In genomic region chr2:36148876-36149365, GRCm38 (mm10) we compare ENCODE assay signal across 34 mouse cellular contexts. TPM values are rescaled to one million over a fixed set of nuclear protein-coding genes. Genes with fewer than 3 reads are reported as not detected.
DNase-seq lines count a peak whose midpoint lies in the region; ATAC-seq and TF ChIP-seq lines count a peak whose summit lies in the region.
"Had no signal": no experiment of that assay in that cellular context is flagged by ENCODE, and none has a peak within 500 bp of the region (broad histone marks: within the 10 kb centered on the region; RNA-seq: fewer than 3 reads in every experiment).

No protein-coding gene starts in this region.

- WGBS in heart, embryonic 11.5 days (ENCODE audit: insufficient replicate concordance): 61% methylated on average over 7 of the region's 7 CpGs
- 44% methylated on average over 7 of the region's 7 CpGs for WGBS in kidney, postnatal 0 days

- peak; percentile 30 for DNase-seq in embryo, embryonic 10.5 days (ENCODE audit: low spot score)
- DNase-seq in embryo, embryonic 9.5 days (ENCODE audit: extremely low spot score): no peak
- DNase-seq in heart, adult 18-20 months: no peak
- peak; percentile 23 for DNase-seq in kidney, postnatal 0 days (ENCODE audit: low spot score)
- DNase-seq in kidney, postnatal 10 days: no peak
- no peak for DNase-seq in gastrocnemius, postnatal 36 days
- no peak for DNase-seq in thymus, postnatal 36 days
- DNase-seq: adrenal gland, adult 2 months; adrenal gland, postnatal 36 days; cerebellum, adult 18-20 months; cerebellum, postnatal 10 days; gastrocnemius, postnatal 25 days; kidney, adult 11 months; kidney, postnatal 36 days; left cerebral cortex, postnatal 4 days; liver, postnatal 0 days; lung, postnatal 4 days; right cerebral cortex, adult 18-20 months; spleen, adult 18-20 months; thymus, postnatal 14 days had no signal

- no peak overlapping the region; the same call in 1 of the 2 replicates for H3K4me2 ChIP-seq in heart, embryonic 11.5 days
- no peak overlapping the region for H3K4me2 ChIP-seq in kidney, postnatal 0 days (ENCODE audit: low read length)
- H3K4me2 ChIP-seq: forebrain, embryonic 15.5 days; hindbrain, embryonic 15.5 days; liver, embryonic 12.5 days; midbrain, embryonic 12.5 days; neural tube, embryonic 12.5 days had no signal

- no peak for ATAC-seq in heart, embryonic 11.5 days (replicated peaks; ENCODE audit: insufficient number of reproducible peaks, low FRiP score, low TSS enrichment)
- no peak for ATAC-seq in kidney, postnatal 0 days (replicated peaks; ENCODE audit: low FRiP score, low read depth)
- ATAC-seq: activated CD4-positive, CD25-positive, alpha-beta regulatory T cell, adult 4 months; forebrain, embryonic 15.5 days; inflammation-experienced regulatory T-cells, adult 6 months; liver, embryonic 12.5 days; liver, postnatal 0 days had no signal

- no peaks in the 10 kb centered on the region for H3K9me3 ChIP-seq in heart, embryonic 11.5 days (replicated peaks; ENCODE audit: control insufficient read depth, low read length)
- no peaks in the 10 kb centered on the region for H3K9me3 ChIP-seq in kidney, postnatal 0 days (replicated peaks; ENCODE audit: low read length)
- H3K9me3 ChIP-seq: forebrain, embryonic 15.5 days; hindbrain, embryonic 10.5 days; hindbrain, embryonic 15.5 days; liver, embryonic 12.5 days; megakaryocyte, embryonic 14.5 days; midbrain, embryonic 12.5 days; neural tube, embryonic 12.5 days had no signal

- no peak overlapping the region for H3K4me3 ChIP-seq in heart, embryonic 11.5 days (ENCODE audit: low read depth, low read length)
- no peak overlapping the region for H3K4me3 ChIP-seq in kidney, postnatal 0 days (replicated peaks; ENCODE audit: low read depth, low read length)
- H3K4me3 ChIP-seq: forebrain, embryonic 15.5 days; hindbrain, embryonic 10.5 days; hindbrain, embryonic 15.5 days; layer of hippocampus, adult 2 months; liver, embryonic 12.5 days; megakaryocyte, embryonic 14.5 days; midbrain, embryonic 12.5 days; myocyte; neural tube, embryonic 12.5 days had no signal

- H3K36me3 ChIP-seq in heart, embryonic 11.5 days (ENCODE audit: control insufficient read depth, insufficient read depth, low read length): no peaks in the 10 kb centered on the region; the same call in 1 of the 2 replicates
- no peaks in the 10 kb centered on the region; the same call in 1 of the 2 replicates for H3K36me3 ChIP-seq in kidney, postnatal 0 days (ENCODE audit: insufficient read depth, low read length)

- no peaks in the 10 kb centered on the region for H3K27me3 ChIP-seq in heart, embryonic 11.5 days (ENCODE audit: control insufficient read depth, insufficient read depth, low read length)
- no peaks in the 10 kb centered on the region for H3K27me3 ChIP-seq in kidney, postnatal 0 days (ENCODE audit: insufficient read depth, low read length)
- H3K27me3 ChIP-seq: CH12.LX; forebrain, embryonic 15.5 days; hindbrain, embryonic 15.5 days; liver, embryonic 12.5 days; megakaryocyte, embryonic 14.5 days; midbrain, embryonic 12.5 days; neural tube, embryonic 12.5 days had no signal

- no peaks in the 10 kb centered on the region for H3K4me1 ChIP-seq in heart, embryonic 11.5 days (ENCODE audit: control insufficient read depth, insufficient read depth, low read length)
- no peaks in the 10 kb centered on the region for H3K4me1 ChIP-seq in kidney, postnatal 0 days (replicated peaks; ENCODE audit: insufficient read depth, low read length)
- H3K4me1 ChIP-seq: forebrain, embryonic 15.5 days; hindbrain, embryonic 10.5 days; hindbrain, embryonic 15.5 days; liver, embryonic 12.5 days; midbrain, embryonic 12.5 days; neural tube, embryonic 12.5 days had no signal

- H3K9ac ChIP-seq in heart, embryonic 11.5 days (ENCODE audit: low read depth, low read length): no peak overlapping the region
- H3K9ac ChIP-seq in kidney, postnatal 0 days (ENCODE audit: low read depth, low read length): no peak overlapping the region
- H3K9ac ChIP-seq: forebrain, embryonic 15.5 days; hindbrain, embryonic 15.5 days; liver, postnatal 0 days; midbrain, embryonic 12.5 days; neural tube, embryonic 12.5 days had no signal

- H3K27ac ChIP-seq in heart, embryonic 11.5 days (ENCODE audit: low read depth, low read length): 0 out of 2 replicates have a peak overlapping the region, but pooled peaks have one; percentile 15
- H3K27ac ChIP-seq in kidney, postnatal 0 days: no peak overlapping the region
- H3K27ac ChIP-seq: forebrain, embryonic 15.5 days; hindbrain, embryonic 10.5 days; hindbrain, embryonic 15.5 days; layer of hippocampus, adult 2 months; liver, embryonic 12.5 days; midbrain, embryonic 12.5 days; neural tube, embryonic 12.5 days had no signal

- no peak for TF ChIP-seq CTCF in kidney, postnatal 0 days (IDR thresholded peaks at IDR 0.05; ENCODE audit: low read depth)

- intact Hi-C loops in gastrocnemius, postnatal 36 days (cut with DNase I): no loop called here

RNA-seq across cellular contexts. Expression of gene Rbm18, which starts 12.3 kb away (rescaled TPM):
- polyA plus RNA-seq in heart, embryonic 11.5 days (2014; fragmentation: Nextera tagmentation; extraction: Ambion mirVana): 53.7 and 62.8 TPM in 2 replicates
- 10 to 100 TPM; 34.5 to 34.9 TPM for total RNA-seq in heart, adult 18-20 months (2021)
- polyA plus RNA-seq in kidney, postnatal 0 days (2015; fragmentation: Nextera tagmentation; extraction: Ambion mirVana): 59.8 and 62.5 TPM in 2 replicates
- 10 to 100 TPM; 28.9 to 31.1 TPM for total RNA-seq in gastrocnemius, postnatal 36 days (2021)

RNA-seq across cellular contexts. Expression of gene Mrrf, which starts 12.7 kb away (rescaled TPM):
- 35.3 and 37.2 TPM in 2 replicates for polyA plus RNA-seq in heart, embryonic 11.5 days (2014; fragmentation: Nextera tagmentation; extraction: Ambion mirVana)
- total RNA-seq in heart, adult 18-20 months (2021): 10 to 100 TPM; 38.6 to 44.5 TPM
- polyA plus RNA-seq in kidney, postnatal 0 days (2015; fragmentation: Nextera tagmentation; extraction: Ambion mirVana): 25.4 and 28.6 TPM in 2 replicates
- 10 to 100 TPM; 13.5 to 18.8 TPM for total RNA-seq in gastrocnemius, postnatal 36 days (2021)

RNA-seq across cellular contexts. Expression of gene Lhx6, which starts 43.7 kb away (rescaled TPM):
- polyA plus RNA-seq in heart, embryonic 11.5 days (2014; fragmentation: Nextera tagmentation; extraction: Ambion mirVana): 0.87 and 0.97 TPM in 2 replicates
- total RNA-seq in heart, adult 18-20 months (2021): 1 to 10 TPM; 1.6 to 1.7 TPM
- polyA plus RNA-seq in kidney, postnatal 0 days (2015; fragmentation: Nextera tagmentation; extraction: Ambion mirVana): 1.5 and 1.7 TPM in 2 replicates
- total RNA-seq in gastrocnemius, postnatal 36 days (2021): 1 to 10 TPM; 2.4 to 2.8 TPM
- total RNA-seq: common myeloid progenitor, adult 5-6 weeks had no signal
- polyA plus RNA-seq: activated CD4-positive, CD25-positive, alpha-beta regulatory T cell, adult 4 months; inflammation-experienced regulatory T-cells, adult 6 months had no signal

Comparison
In these comparisons a context has a peak if more than half of its experiments do, and no peak if none do; other contexts are left out.
1. DNase-seq: peak in embryo, embryonic 10.5 days (single experiment) and kidney, postnatal 0 days (single experiment); none in embryo, embryonic 9.5 days (single experiment), heart, adult 18-20 months (0 of 2), kidney, postnatal 10 days (single experiment), gastrocnemius, postnatal 36 days (0 of 2) and thymus, postnatal 36 days (0 of 2).